Mouse (Mus musculus) thymus, postnatal 4 days (tissue): ENCODE measurements at regions not wholly inside any gene's neighbourhood (a gene's known extent, or its start where the extent isn't known, plus 50 kb on each side); places are given as distances from the start of the nearest gene placed in this dataset.

Experiments used
- DNase-seq: peaks from one replicate; pipeline ENCODE4 v3.0.0; 2021

GRCm38 (mm10) chr8:79587258-79587657 lies 52.2 kb upstream of the Otud4 start:
- peak; percentile 78 for DNase-seq

DNA sequence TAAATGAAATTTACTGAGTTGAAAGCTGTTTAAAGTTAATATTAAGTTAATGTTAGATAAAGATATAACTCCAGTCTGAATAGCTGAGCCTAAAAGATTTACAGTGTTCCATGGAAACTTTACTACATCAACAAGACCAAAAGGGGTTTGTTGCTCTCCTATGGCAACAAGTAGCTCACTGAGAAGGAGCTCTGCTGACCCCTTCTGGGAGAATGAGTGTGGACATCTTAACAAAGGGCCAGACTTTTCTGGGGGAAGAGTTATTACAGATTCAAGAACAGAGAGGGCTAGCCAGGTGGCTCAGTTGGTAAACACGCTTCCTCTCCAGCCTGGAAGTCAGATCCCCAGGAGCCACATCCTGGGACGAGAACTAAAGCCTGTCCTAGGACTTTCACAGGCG lies 54.5 kb upstream of the Otud4 start:
- peak; percentile 27 for DNase-seq

GRCm38 (mm10) chr8:79583326-79583725 lies 56.1 kb upstream of the Otud4 start:
- DNase-seq, result peak; percentile 17

DNA sequence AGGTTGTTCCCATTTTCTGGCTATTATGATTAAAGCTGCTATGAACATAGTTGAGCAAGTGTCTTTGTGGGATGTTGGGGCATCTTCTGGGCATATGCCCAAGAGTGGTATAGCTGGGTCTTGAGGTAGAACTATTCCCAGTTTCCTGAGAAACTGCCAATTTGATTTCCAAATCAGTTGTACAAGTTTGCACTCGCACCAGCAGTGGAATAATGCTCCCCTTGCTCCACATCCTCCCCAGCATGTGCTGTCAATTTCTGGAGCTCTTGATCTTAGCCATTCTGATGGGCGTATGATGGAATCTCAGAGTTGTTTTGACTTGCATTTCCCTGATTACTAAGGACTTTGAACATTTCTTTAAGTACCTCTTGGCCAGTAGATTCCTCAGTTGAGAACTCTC lies 57.2 kb upstream of the Otud4 start:
- DNase-seq, result no peak

GRCm38 (mm10) chr8:79576086-79576485 lies 63.3 kb upstream of the Otud4 start:
- DNase-seq, result no peak

DNA sequence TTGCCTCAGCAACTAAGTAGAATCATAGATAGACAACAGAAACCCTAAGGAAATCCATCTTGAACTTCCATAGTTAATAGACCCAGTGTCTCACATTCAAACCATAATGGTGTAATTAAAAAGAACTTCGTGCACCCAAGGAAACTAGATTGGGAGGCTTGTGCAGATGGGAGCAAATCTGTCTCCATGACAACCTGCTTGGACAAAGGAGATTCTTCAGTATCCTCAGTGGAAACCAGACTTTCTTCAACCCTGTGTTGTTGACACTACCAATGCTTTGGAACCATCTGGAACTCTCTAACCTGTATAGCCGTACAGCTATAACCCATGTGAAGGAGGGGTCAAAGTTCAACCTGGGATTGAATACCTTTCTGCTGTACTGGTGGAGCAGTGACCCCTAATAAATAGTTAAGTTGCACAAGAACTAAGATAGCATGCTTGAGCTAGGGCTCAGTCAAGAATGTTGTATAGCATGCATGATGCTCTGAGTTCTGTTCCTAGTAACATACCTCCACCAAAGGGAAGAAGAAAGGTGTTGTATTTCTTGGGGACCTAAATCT lies 64.2 kb upstream of the Otud4 start:
- DNase-seq, result no peak

DNA sequence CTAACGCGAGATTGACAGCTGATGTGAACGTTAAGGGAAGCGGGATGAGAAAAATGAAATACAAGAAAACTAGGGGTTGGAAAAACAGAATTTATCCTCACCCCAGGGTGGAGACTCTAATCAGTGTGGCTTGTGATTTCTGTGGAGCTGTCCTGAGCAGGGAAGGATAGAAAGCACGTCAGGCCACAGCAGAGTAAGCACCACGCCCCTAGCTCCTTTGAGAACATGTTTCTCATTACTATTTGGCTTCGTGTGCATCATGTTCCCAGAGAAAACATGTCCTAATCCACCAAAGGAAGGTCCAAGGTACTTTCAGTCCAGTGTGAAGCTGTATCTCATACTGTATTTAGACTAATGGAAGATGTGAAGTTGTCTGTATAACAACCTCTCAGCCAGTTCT lies 65.9 kb upstream of the Otud4 start:
- no peak for DNase-seq

DNA sequence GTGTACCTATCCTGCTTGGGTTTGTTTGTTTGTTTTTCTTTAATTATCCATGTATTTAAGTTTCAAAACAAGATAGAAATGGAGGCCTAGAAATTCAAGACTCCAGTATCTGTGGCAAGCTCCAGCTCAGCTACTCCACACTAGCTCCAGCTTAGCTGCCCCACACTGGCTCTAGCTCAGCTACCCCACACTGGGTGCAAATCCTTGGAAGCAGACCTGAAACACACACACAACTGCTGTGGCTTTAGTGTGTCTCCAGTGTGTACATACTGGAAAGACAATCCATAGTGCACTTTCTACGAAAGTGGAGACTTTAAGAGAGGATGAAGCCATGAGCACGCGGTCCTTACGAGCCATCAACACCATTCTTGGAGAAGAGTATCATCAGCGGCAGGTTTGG lies 66.9 kb upstream of the Otud4 start:
- DNase-seq, result no peak

- DNase-seq, result no peak
Observed at GRCm38 (mm10) chr8:79563101-79563500, 76.3 kb upstream of the Otud4 start.

DNA sequence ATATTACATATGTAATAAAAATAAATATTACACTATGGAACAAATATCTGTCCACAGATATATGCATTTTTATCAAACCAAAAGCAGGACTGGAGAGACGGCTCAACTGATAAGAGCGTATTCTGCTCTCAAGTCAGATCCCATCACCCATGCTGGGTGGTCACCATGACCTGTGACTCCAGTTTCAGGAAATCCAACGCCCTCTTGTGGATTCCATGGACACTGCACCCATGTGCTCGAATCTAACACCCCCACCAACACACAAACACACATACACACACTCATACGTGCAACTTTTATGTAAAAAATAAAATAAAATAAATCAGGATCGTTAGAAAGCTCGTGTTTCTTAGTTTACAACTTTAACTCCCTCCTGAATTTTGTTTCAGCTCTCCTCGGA lies 76.7 kb upstream of the Otud4 start:
- DNase-seq, result peak; percentile 11

DNA sequence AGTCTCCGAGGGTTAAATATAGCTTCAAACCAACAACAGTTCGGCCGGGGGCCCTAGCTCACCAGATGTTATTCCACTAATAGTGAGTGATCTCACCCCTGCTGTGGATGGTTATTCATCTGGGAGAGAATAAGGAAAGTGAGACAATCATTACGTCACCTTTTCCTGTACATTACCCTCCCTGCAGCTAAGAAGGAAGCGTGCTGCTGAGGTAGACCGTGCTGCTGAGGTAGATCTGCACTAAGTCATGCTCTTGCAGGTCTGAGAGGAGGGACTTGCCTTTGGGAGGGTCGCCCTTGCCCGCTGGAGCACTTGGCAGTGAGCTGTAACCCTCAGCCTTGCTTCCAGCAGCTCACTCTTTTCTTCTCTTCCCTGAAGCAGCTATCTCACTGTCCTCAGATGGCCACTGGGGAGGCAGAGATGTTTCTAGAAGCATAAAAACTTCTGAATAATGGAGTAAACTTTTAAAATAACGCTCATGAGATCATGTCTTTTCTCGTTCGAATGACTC lies 77.3 kb upstream of the Otud4 start:
- no peak for DNase-seq

DNA sequence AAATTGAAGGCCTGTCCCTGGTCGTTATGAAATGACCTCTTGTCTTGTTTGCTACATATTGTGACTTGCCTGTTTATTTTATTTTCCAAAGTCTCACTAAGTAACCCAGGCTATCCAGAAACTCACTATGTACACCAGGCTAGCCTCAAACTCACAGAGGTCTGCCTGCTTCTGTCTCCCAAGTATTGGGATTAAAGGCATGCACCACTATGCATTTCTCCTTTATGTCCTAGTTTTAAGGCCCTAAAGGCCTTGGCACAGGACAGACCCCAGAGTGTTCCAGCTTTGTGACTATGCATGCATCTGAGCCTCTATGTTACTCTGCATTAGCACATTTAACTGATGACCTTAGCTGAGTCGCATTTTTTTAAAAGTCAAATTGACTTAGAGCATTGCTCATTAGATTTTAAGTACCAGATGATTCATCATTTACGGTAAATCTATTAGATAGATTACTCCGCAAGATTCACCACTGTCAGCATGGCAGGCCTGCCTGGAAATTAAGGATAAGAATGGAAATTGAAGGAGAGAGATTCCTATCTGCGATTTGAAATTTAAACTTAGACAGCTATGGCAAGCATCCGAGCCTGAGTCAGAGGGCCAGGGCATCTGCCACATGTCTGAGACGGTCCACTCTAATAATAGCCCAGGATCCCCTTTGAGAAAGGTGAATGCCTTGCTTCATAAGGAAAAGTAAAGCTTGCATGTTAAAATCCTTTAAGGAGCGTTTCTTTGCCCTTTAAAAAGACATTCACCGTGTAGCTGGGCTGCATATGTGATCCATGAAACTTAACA lies 78.0 kb upstream of the Otud4 start:
- no peak for DNase-seq

- DNase-seq, result no peak
Observed at GRCm38 (mm10) chr8:79559516-79559915, 79.9 kb upstream of the Otud4 start.

DNA sequence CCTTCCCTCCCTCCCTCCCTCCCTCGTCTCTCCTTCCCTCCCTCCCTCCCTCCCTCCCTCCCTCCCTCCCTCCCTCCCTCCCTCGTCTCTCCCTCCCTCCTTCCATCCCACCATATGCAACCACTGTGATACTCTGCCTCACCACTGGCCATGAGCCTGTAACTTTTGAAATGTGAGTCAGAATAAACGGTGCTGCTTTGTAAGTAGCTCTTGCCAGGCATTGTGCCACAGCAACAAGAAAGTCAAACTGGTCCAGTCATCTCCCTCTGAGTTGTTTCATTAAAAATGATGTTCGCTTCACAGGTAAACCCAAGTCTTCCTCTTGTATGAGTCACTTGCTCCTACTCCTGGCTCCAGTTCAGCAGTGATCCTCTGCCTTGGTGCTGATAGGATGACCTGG lies 85.1 kb upstream of the Otud4 start:
- no peak for DNase-seq

GRCm38 (mm10) chr8:79550151-79550550 lies 89.3 kb upstream of the Otud4 start:
- no peak for DNase-seq

GRCm38 (mm10) chr8:79548156-79548555 lies 91.3 kb upstream of the Otud4 start:
- no peak for DNase-seq

GRCm38 (mm10) chr8:79545866-79546373 lies 93.5 kb upstream of the Otud4 start:
- DNase-seq, result no peak

DNA sequence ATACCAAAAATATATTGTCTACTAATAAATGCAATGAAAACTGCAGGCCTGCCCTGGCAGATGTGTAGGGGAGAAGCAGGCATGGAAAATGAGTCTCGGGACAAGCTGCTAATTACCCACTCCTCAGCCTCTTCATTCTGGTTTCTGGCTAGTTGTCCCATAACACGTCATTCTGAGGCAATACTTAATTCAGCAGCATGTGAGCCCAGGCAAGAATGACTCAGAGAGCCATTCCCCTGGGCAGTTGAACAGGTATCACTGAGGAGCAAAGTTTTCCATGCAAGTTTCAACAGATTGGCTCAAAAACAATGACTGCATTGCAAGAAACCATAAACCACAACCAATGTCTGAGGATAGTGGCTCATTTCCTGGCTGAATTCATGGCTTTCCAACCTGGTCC lies 97.0 kb upstream of the Otud4 start:
- DNase-seq, result no peak

DNA sequence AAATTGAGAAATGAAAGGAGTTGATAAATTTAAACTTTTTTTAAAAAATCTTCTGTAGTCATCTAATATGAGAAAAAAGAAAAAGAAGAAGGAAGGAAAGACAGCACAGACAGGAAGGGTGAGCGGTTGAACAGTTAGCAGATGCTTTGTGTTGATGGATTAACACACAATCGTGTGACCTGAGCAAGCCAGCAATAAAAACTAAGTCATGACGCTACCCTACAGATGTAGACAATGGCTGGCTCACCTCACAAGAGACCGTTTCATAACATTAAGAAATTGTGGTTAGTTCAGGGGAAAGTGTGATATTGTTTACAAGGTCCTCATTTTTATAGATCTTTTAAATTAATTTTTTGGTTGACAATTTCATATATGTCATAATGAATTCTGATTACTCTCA lies 99.4 kb upstream of the Otud4 start:
- no peak for DNase-seq

GRCm38 (mm10) chr8:79534271-79534889 lies 105.0 kb upstream of the Otud4 start:
- no peak for DNase-seq

DNA sequence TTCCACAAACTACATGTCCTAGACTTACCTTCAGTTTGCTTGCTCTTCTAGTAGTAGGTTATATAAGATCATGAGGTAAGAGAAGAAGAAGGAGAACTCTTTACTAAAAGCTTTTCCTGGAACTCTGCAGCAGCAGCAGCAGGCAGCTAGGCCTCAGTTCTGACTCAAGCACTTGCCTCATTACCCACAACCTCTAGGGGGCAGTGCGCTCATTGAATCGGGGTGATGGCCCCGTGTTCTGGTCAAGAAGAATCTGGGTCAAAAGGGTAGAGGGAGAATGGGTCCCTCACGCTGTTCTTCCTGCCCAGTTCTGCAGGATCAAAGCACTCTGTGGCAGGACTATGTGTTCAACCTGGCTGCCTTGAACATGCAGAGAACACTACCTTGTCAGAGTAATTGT lies 109.9 kb upstream of the Otud4 start:
- DNase-seq, result peak; percentile 36

GRCm38 (mm10) chr8:79522040-79522439 lies 117.4 kb upstream of the Otud4 start:
- DNase-seq, result no peak

DNA sequence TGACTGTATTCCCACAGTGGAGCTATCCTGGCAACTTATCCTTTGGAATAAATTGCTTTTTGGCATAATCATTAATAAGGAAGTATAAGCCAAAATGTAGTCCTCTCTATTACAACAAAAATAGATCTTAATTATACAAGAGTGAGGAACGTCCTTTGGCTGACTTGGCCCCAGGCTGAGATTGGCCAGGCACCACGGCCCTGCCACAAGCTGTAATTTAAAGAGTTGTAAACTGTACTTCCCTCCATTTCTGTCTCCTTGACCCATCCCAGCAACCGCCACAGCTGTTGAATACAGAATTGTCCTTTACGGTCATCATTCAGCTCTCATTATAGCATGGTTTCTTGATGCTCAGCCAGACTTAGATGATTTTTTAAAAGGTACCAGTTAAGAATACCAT lies 119.6 kb upstream of the Smad1 start:
- no peak for DNase-seq

GRCm38 (mm10) chr8:79515282-79515783 lies 116.0 kb upstream of the Smad1 start:
- DNase-seq, result no peak
